Mouse (Mus musculus) thymus, adult 2 months (tissue): ENCODE measurements around the gene Fxyd6. TPM values are rescaled to one million over a fixed set of nuclear protein-coding genes. Genes with fewer than 3 reads are reported as not detected.

Experiments used
- DNase-seq: peaks from one replicate; pipeline ENCODE4 v3.0.0; 2021
- H3K27ac ChIP-seq: fragments of 200-500 bp; 2 replicates; pipeline ENCODE4 v1.5.1; 2012; ENCODE audit warnings: low read length, control low read depth; ENCODE audit not compliant: control insufficient read depth, insufficient read depth
- H3K27me3 ChIP-seq: fragments of 200-500 bp; 2 replicates; pipeline ENCODE4 v1.6.1; 2012; ENCODE audit warnings: mild to moderate bottlenecking, low read length, moderate library complexity, mixed read lengths; ENCODE audit not compliant: control insufficient read depth, insufficient read depth
- H3K36me3 ChIP-seq: fragments of 200-500 bp; 2 replicates; pipeline ENCODE4 v1.6.1; 2012; ENCODE audit warnings: mild to moderate bottlenecking, low read length, moderate library complexity; ENCODE audit not compliant: control insufficient read depth, insufficient read depth
- H3K4me1 ChIP-seq: fragments of 200-500 bp; replicated peaks from 2 replicates; pipeline ENCODE4 v1.6.1; 2012; ENCODE audit warnings: low read length; ENCODE audit not compliant: control insufficient read depth, insufficient read depth
- H3K4me3 ChIP-seq: fragments of 200-500 bp; 2 replicates; pipeline ENCODE4 v1.5.1; 2012; ENCODE audit warnings: mild to moderate bottlenecking, low read length, control low read depth, moderate library complexity; ENCODE audit not compliant: control insufficient read depth, insufficient read depth
- CTCF ChIP-seq: fragments of 200-500 bp; IDR thresholded peaks from 2 replicates; pipeline ENCODE4 v1.5.1; 2012; ENCODE audit warnings: mild to moderate bottlenecking, control low read depth, low read length, moderate library complexity, borderline replicate concordance; ENCODE audit not compliant: control insufficient read depth, poor library complexity, insufficient read depth; ENCODE audit errors: extremely low read depth
- POLR2A ChIP-seq: fragments of 200-500 bp; IDR thresholded peaks from 2 replicates; pipeline ENCODE4 v1.6.1; 2012; ENCODE audit warnings: mild to moderate bottlenecking, low read length, control low read depth, moderate library complexity; ENCODE audit not compliant: control insufficient read depth, poor library complexity, insufficient read depth; ENCODE audit errors: extremely low read depth
- WGBS: fragments of 180-500 bp; shearing (Covaris S2); methylation state at CpG from one replicate; pipeline ENCODE4 v1.1.7; 2018; 5-methylcytosine and 5-hydroxymethylcytosine counted together
- polyA plus RNA-seq: library from polyadenylated mRNA; depleted of rRNA; stranded (reverse); fragments of >200 nt; gene quantifications from 2 replicates; pipeline ENCODE4 v1.2.3, GENCODE M21; 2012

The Fxyd6 gene
- polyA plus RNA-seq, 1 experiment, result 8.9 TPM

- Histone ChIP-seq H3K4me3 (no peak overlapping the region), H3K27ac (no peak overlapping the region), H3K27me3 (no peaks in the 10 kb centered on the region), H3K36me3 (no peaks in the 10 kb centered on the region), H3K4me1 (no peaks in the 10 kb centered on the region)
- no peak for DNase-seq
- 95% methylated on average over 3 of the region's 3 CpGs for WGBS
- TF ChIP-seq CTCF (no peak), POLR2A (no peak)
These were observed 26.9 kb upstream of the Fxyd6 start for GRCm38 (mm10) chr9:45343066-45343465.

GRCm38 (mm10) chr9:45345516-45345915, 24.5 kb upstream of the Fxyd6 start:
- Histone ChIP-seq H3K4me1 (no peaks in the 10 kb centered on the region), H3K36me3 (no peaks in the 10 kb centered on the region), H3K27ac (no peak overlapping the region), H3K27me3 (no peaks in the 10 kb centered on the region), H3K4me3 (no peak overlapping the region)
- no peak for TF ChIP-seq POLR2A
- no peak for TF ChIP-seq CTCF
- 83% methylated on average over 2 of the region's 2 CpGs for WGBS
- DNase-seq, result no peak

GRCm38 (mm10) chr9:45346276-45346675, 23.7 kb upstream of the Fxyd6 start:
- H3K4me1 ChIP-seq, result no peaks in the 10 kb centered on the region
- H3K27me3 ChIP-seq, result no peaks in the 10 kb centered on the region
- H3K4me3 ChIP-seq, result no peak overlapping the region
- no peak for TF ChIP-seq CTCF
- no peak for TF ChIP-seq POLR2A
- WGBS, result 88% methylated on average over 6 of the region's 6 CpGs
- no peak overlapping the region for H3K27ac ChIP-seq
- no peak for DNase-seq
- no peaks in the 10 kb centered on the region for H3K36me3 ChIP-seq

GRCm38 (mm10) chr9:45348560-45348959, 21.4 kb upstream of the Fxyd6 start:
- Histone ChIP-seq H3K4me3 (no peak overlapping the region), H3K4me1 (no peaks in the 10 kb centered on the region), H3K27me3 (no peaks in the 10 kb centered on the region), H3K27ac (no peak overlapping the region), H3K36me3 (no peaks in the 10 kb centered on the region)
- no peak for DNase-seq
- TF ChIP-seq POLR2A (no peak), CTCF (no peak)
- WGBS, result 88% methylated on average over 6 of the region's 6 CpGs

GRCm38 (mm10) chr9:45349181-45349580, 20.8 kb upstream of the Fxyd6 start:
- no peak for DNase-seq
- 74% methylated on average over 4 of the region's 4 CpGs for WGBS
- H3K27ac ChIP-seq, result no peak overlapping the region
- no peak overlapping the region for H3K4me3 ChIP-seq
- no peaks in the 10 kb centered on the region for H3K27me3 ChIP-seq
- H3K4me1 ChIP-seq, result no peaks in the 10 kb centered on the region
- H3K36me3 ChIP-seq, result no peaks in the 10 kb centered on the region
- TF ChIP-seq CTCF, result no peak
- TF ChIP-seq POLR2A, result no peak

GRCm38 (mm10) chr9:45349851-45350250, 20.1 kb upstream of the Fxyd6 start:
- Histone ChIP-seq H3K27me3 (no peaks in the 10 kb centered on the region), H3K4me3 (no peak overlapping the region), H3K4me1 (no peaks in the 10 kb centered on the region), H3K27ac (no peak overlapping the region), H3K36me3 (no peaks in the 10 kb centered on the region)
- 86% methylated on average over 5 of the region's 5 CpGs for WGBS
- no peak for DNase-seq
- TF ChIP-seq CTCF (no peak), POLR2A (no peak)

- H3K27ac ChIP-seq, result no peak overlapping the region
- H3K4me3 ChIP-seq, result no peak overlapping the region
- H3K36me3 ChIP-seq, result no peaks in the 10 kb centered on the region
- DNase-seq, result no peak
- WGBS, result 92% methylated on average over 2 of the region's 2 CpGs
- H3K27me3 ChIP-seq, result no peaks in the 10 kb centered on the region
- TF ChIP-seq CTCF (no peak), POLR2A (no peak)
- no peaks in the 10 kb centered on the region for H3K4me1 ChIP-seq
These were observed 14.8 kb upstream of the Fxyd6 start for GRCm38 (mm10) chr9:45355192-45355591.
